Mouse (Mus musculus) WW6 (cell line): ENCODE results near the gene Colca2.
A peak's percentile ranks its signal among the peaks of the same experiment; 100 is the strongest.

Experiments
- DNase-seq: peaks from one replicate; pipeline ENCODE4 v3.0.0-alpha.2; 2013; ENCODE audit warnings: low read depth, low spot score

The Colca2 gene

GRCm38 (mm10) chr9:51278500-51279381 is at the start of gene Colca2:
Colca2 (minus strand) TSS chr9:51278569.
- DNase-seq, result peak; percentile 34

- no peak for DNase-seq
These were observed 49.2 kb upstream of the Colca2 start for GRCm38 (mm10) chr9:51327555-51327903.

DNA sequence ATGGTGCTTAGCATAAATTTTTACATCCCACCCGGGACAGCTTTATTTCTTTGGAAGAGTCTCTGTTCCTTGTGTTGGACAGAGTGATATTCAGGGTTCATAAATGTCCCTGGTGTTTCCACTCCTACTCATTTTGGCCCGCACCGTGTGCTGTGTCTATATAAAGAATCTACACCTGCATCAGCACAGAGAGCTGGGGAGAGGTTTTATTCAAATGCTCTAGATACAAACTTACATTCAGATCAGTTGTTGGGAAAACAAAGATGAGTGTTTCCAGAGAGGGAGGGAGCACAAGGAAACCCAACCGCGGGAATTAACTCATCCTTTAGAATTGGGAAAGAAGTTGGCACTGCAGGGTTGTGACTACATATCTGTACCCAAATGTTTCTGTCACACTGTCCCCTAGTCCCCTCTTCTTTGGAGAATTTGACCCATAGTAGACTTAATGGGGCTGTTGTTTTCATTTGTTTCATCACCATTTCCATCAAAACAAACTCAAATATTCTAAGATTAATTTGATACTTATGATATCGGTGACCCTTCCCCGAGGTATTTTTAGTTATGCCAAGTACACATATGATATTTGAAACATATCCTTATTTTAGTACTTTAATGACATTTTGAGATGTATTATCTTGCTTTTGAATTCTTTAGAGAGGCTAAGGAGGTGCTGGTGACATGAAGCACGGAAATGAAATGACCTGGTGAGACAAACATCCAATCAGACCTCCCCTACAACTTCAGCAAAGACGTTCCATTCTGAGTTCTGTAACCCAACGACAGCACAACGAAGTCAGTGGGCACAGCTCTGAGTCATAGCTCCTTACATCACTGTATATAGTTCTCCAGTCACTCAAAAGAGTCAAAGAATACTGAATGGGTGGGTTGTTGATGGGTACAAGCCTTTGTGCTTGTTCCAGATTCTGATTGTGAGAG is 48.5 kb upstream of the Colca2 start:
- DNase-seq, result no peak

GRCm38 (mm10) chr9:51324406-51325065 is 46.2 kb upstream of the Colca2 start:
- no peak for DNase-seq

DNA sequence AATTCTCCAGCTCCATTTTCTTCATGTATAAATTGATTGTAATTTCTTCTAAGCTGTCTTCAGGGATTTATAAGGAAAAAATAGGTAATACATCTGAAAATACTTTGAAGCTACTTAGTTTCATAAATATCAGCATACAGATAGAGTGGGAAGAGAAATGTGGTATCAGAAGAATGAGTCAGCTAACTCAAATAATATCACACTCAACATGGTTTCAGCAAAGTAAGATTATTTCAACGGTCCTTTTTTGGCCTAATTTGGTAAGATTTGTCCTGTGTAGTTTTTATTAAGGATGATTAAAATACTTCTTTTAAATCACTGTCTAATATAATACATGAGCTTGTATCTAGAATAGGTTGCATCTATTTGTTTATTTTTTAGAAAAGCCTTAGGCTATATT is 41.7 kb upstream of the Colca2 start:
- DNase-seq, result no peak

DNA sequence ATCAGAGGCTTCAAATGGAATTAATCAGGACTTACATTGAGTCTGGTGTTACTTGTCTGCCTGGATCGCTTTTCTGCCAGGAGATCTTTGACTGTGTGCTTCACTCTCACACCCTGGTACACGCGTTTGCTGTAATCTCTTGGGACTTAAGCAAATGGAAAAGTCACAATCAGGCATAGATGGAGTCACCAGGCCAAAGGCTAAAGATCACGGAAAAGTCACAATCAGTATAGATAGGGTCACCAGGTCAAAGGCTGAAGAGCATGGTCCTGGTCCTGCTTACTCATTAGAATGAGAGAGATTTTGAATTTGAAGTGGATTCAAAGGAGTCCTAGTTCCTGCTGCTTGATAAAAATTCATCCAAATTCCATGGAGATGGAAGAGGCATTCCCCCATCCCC is 39.9 kb upstream of the Colca2 start:
- DNase-seq, result no peak

- DNase-seq, result no peak
These were observed 39.0 kb upstream of the Colca2 start for GRCm38 (mm10) chr9:51317322-51317721.

DNA sequence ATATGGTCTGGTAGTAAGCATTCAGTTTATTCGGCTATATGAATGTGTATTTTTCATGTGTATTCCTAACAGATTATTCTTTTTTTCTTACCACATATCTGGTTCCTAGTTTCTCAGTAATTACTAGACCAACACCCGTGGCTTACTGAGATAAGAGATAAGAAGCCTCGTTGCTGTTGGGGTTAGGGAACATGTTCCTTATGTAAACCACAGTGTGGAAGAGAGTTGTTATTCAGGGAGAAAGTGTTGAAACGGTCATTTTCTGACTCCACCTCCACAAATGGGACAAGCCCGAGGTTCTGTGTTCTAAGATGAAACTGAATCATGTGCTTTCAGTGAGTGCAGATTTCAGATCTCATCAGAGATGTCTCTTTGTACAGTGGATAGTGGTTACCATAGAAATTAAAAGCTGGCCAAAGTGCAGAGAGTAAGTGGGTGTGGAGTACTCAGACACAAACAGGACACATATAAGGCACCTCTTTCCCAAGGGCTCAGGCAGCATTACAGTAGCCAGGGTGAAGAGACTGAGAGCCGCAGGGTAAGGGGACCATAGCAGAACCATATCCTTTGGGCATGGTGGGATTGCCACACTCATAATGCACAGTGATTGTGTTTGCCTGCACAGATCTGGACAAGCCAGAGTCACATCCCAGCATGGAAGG is 37.2 kb upstream of the Colca2 start:
- DNase-seq, result no peak

GRCm38 (mm10) chr9:51312554-51313317 is 34.4 kb upstream of the Colca2 start:
- no peak for DNase-seq

DNA sequence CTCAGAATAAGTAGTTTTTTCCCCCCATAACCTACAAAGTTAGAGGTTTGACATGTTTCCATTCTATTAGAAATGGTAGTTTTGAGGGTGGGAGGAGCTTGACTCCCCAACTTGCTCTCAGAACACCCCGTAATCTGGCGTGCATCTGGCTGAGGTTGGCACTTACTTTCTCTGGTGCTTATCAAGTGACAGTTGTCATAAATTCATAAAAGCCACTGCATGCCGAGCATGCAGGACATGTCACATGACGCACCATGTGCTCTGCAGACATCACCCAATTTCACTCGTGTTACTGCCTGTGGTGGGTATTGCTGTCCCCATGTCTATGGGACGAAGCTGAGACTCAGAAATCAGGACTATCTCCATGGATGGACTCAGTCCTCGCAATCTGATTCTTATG is 32.1 kb upstream of the Colca2 start:
- no peak for DNase-seq

- DNase-seq, result no peak
These were observed 28.0 kb upstream of the Colca2 start for GRCm38 (mm10) chr9:51306351-51306750.

DNA sequence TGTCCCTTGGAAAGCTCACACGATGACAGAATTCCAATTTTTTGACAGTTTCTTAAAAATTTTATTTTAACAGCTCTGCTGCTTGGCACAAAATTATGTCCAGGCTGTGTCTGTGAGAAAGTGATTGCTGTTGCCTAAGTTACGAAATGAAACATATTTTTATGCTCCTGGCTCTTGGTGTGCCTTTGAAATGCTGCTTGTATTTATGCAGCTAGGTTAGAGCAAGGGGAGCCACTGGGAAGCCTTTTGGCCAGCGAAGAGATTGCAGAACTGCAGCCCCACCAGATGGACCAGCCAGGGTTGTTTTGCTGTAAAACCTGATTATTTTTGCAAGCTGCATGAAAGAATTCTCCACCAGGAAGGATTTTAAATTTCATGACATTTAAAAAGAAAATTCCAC is 26.8 kb upstream of the Colca2 start:
- no peak for DNase-seq

- DNase-seq, result no peak
These were observed 25.6 kb upstream of the Colca2 start for GRCm38 (mm10) chr9:51303980-51304379.

GRCm38 (mm10) chr9:51293541-51293940 is 15.2 kb upstream of the Colca2 start:
- no peak for DNase-seq

DNA sequence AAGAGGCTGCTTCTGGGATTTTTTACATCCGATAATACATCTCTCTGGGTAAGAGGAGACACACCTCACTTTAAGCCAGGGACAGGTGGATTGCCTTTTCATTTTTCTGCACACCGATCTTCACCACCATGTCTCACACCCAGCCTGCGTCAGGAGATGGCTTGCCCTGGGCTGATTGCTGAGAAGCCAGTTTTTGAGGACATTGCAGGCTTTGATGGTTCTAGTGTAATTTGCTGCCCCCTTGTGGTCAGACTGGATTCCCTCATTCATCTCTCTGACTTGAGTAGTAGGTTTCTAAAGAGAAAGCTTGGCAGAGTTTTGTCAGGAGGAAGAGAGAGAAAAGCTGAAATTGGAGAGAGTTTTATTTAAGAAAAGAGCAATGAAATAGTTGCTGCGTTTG is 14.3 kb upstream of the Colca2 start:
- peak; percentile 40 for DNase-seq

DNA sequence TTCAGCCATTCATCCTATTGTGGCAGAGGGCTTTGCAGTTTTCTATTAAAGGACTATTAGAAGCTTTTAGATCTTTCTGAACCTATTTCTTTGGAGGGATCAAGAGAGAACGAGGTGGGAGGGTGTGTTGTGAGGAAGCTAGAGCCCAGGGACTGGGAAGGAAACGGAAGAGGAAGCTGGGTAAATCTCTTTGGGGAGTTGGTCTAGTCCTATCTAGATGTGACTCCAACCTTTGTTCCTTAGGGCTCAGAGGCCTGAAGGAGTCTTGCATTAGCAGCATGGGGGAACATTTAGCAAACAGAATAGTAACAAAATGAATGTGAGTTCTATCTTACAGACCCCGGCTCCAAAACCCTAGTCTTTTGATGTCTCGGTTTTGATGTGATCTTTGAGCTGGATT is 12.6 kb upstream of the Colca2 start:
- no peak for DNase-seq

- DNase-seq, result no peak
These were observed 7.7 kb upstream of the Colca2 start for GRCm38 (mm10) chr9:51286079-51286478.

GRCm38 (mm10) chr9:51277834-51278498 is 403 bp downstream of the Colca2 start:
- DNase-seq, result no peak

DNA sequence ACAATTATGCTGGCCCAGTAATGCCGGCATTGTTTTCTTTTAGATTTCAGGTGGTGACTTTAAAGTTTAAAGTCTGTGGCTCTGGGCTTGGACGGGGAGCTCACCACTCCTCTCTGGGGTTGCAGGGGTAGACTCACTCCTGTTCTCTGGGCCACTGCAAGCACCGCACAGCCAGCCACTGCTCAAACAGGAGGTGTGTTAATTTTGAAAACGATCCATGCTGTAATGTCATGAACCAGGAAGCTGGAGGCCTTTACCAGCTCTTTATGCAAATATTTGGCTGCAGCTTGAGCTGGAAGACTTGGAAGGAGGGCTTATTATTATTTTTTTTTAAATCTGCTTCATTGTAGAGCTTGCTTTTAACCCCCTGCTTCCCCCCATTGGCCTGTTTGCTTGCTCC is 3.7 kb downstream of the Colca2 start:
- DNase-seq, result no peak

DNA sequence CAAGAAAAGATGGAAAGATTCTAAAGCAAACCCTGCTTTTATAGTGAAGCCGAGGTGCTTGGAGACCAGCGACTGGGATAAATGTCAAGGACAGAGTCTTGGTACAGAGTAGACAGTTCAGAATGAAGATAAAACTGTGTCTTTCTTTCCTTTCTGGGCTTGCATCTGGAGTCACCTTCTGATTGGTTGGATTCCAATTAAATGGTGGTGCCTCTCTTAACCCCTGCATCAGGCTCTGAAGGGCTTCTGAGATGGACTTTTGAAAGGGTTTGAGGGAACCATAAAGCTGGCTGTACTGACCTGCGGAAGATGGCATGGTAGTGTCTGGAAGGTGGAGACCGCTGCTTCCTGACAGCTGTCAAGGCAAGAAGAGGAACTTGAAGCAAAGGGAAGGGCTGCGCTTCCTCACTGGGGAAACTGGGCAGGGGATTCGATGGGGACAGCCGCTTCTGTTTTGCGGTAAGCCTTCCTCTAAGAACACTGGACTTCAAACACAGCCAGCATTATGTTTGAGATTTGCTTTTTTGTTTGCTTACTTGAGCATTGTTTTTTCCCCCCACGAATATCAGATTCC is 4.7 kb downstream of the Colca2 start:
- no peak for DNase-seq
